Mouse (Mus musculus) liver, adult 2 months (tissue): Measurements from ENCODE around the gene Traf5. TPM values are rescaled to one million over a fixed set of nuclear protein-coding genes. Genes with fewer than 3 reads are reported as not detected.

Experiments
- DNase-seq: peaks from one replicate; pipeline ENCODE4 v3.0.0-alpha.2; 2011; ENCODE audit warnings: low read depth, low spot score; ENCODE audit errors: extremely low read depth
- H3K27ac ChIP-seq: fragments of 200-500 bp; replicated peaks from 2 replicates; pipeline ENCODE4 v1.5.1; 2012; ENCODE audit warnings: low read depth, mild to moderate bottlenecking, control low read depth, inconsistent platforms, low read length; ENCODE audit not compliant: insufficient read depth
- H3K27me3 ChIP-seq: fragments of 200-500 bp; 2 replicates; pipeline ENCODE4 v1.6.1; 2012; ENCODE audit warnings: mild to moderate bottlenecking, moderate library complexity, low read length, inconsistent platforms; ENCODE audit not compliant: control insufficient read depth, insufficient read depth
- H3K36me3 ChIP-seq: fragments of 200-500 bp; 2 replicates; pipeline ENCODE4 v1.6.1; 2012; ENCODE audit warnings: low read length, inconsistent platforms; ENCODE audit not compliant: control insufficient read depth, insufficient read depth
- H3K4me1 ChIP-seq: fragments of 200-500 bp; 2 replicates; pipeline ENCODE4 v1.6.1; 2011; ENCODE audit warnings: low read length; ENCODE audit not compliant: control insufficient read depth, insufficient read depth
- H3K4me3 ChIP-seq: fragments of 200-500 bp; 2 replicates; pipeline ENCODE4 v1.5.1; 2011; ENCODE audit warnings: low read depth, mild to moderate bottlenecking, control low read depth, low read length, moderate library complexity; ENCODE audit not compliant: insufficient read depth
- H3K79me2 ChIP-seq: fragments of 200-500 bp; 2 replicates; pipeline ENCODE4 v1.6.1; 2012; ENCODE audit warnings: inconsistent platforms, mild to moderate bottlenecking, low read length, moderate library complexity; ENCODE audit not compliant: control insufficient read depth, insufficient read depth
- H3K9ac ChIP-seq: fragments of 200-500 bp; 2 replicates; pipeline ENCODE4 v1.6.1; 2012; ENCODE audit warnings: low read depth, mild to moderate bottlenecking, control low read depth, inconsistent platforms, low read length
- CTCF ChIP-seq: fragments of 200-500 bp; IDR thresholded peaks from 2 replicates; pipeline ENCODE4 v1.5.1; 2011; ENCODE audit warnings: low read depth, low read length, control low read depth
- POLR2A ChIP-seq: fragments of 200-500 bp; IDR thresholded peaks from 2 replicates; pipeline ENCODE4 v1.6.1; 2011; ENCODE audit warnings: low read length, control low read depth; ENCODE audit not compliant: insufficient read depth; ENCODE audit errors: extremely low read depth
- WGBS: fragments of 180-500 bp; shearing (Covaris S2); methylation state at CpG from one replicate; pipeline ENCODE4 v1.1.7; 2018; 5-methylcytosine and 5-hydroxymethylcytosine counted together
- polyA plus RNA-seq: library from polyadenylated mRNA; depleted of rRNA; stranded (reverse); fragments of >200 nt; gene quantifications from 2 replicates; pipeline ENCODE4 v1.2.3, GENCODE M21; 2012
- total RNA-seq: library from RNA; depleted of rRNA; stranded (reverse); fragments of >200 nt; gene quantifications from 2 replicates; pipeline ENCODE4 v1.2.3, GENCODE M21; 2014

Traf5 gene
- total and polyA plus RNA-seq, 2 experiments = 3.3 to 7.3 TPM

DNA sequence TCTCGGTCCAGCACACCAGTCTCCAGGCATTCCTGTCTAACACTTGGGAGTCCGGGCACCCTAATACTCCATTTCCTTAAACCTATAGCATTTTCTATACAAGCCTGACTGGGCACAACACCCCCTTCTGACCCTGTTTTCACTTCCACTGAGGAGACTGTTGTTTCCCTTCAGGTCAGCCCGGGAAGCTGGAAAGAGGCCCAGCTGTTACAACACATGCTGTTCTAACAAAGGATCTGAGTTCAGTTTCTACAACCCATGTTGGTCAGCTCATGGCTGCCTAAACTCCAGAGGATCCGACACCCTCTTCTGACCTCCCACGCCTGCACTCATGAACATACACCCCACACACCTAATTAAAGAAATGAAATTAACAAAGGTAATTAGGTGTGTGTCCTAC is 39.4 kb downstream of the Traf5 start:
- Histone ChIP-seq H3K27me3 (no peaks in the 10 kb centered on the region), H3K27ac (no peak overlapping the region), H3K36me3 (peaks cover 8% of the 10 kb centered on the region), H3K79me2 (no peaks in the 10 kb centered on the region), H3K4me3 (no peak overlapping the region), H3K9ac (no peak overlapping the region), H3K4me1 (no peaks in the 10 kb centered on the region)
- DNase-seq = peak; percentile 78
- WGBS = 57% methylated on average over 5 of the region's 5 CpGs
- no peak for TF ChIP-seq CTCF

DNA sequence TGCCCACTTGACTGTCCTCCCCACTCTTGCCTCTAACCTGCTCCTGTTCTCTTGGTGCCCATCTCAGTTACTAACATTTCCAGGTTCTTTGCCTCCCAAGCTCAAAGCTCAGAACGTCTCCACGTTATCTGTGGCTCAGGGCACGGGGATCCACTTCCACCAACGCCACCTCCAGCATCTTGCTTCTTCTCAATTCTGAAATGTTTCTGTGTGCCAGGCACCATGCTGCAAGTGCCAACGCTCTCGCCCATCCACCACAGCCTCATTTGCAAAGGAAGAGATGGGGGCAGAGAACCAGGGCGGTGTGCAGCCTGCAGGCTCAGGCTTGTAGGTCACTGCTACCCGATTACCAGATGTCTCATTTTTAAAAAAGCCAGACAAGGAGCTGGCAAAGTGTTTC is 39.9 kb downstream of the Traf5 start:
- Histone ChIP-seq H3K4me3 (no peak overlapping the region), H3K9ac (no peak overlapping the region), H3K36me3 (peaks cover 8% of the 10 kb centered on the region), H3K27ac (no peak overlapping the region), H3K4me1 (no peaks in the 10 kb centered on the region), H3K27me3 (no peaks in the 10 kb centered on the region), H3K79me2 (no peaks in the 10 kb centered on the region)
- no peak for DNase-seq
- TF ChIP-seq POLR2A = no peak
- no peak for TF ChIP-seq CTCF
- 94% methylated on average over 8 of the region's 8 CpGs for WGBS

DNA sequence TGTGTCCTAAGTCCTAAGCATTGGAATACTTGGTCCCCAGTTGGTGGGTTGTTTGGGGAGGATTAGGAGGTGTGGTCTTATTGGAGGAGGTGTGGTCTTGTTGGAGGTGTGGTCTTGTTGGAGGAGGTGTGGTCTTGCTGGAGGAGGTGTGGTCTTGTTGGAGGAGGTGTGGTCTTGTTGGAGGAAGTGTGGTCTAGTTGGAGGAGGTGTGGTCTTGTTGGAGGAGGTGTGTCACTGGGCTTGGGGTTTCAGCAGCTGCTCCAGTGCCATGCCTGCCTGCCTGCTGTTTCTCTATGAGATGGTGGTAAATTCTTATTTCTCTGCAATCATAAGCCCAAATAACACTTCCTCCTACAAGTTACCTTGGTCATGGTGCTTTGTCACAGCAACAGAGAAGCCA is 93.3 kb downstream of the Traf5 start:
- peaks cover 7% of the 10 kb centered on the region for H3K36me3 ChIP-seq
- H3K4me3 ChIP-seq = no peak overlapping the region
- peak; percentile 51 for DNase-seq
- no peak for TF ChIP-seq CTCF
- TF ChIP-seq POLR2A = no peak
- H3K27me3 ChIP-seq = no peaks in the 10 kb centered on the region
- H3K27ac ChIP-seq = no peak overlapping the region
- peaks cover 5% of the 10 kb centered on the region; the same call in 1 of the 2 replicates for H3K4me1 ChIP-seq
- H3K79me2 ChIP-seq = no peaks in the 10 kb centered on the region
- no peak overlapping the region for H3K9ac ChIP-seq

- 45% methylated on average over 8 of the region's 8 CpGs for WGBS
- H3K4me1 ChIP-seq = peaks cover 5% of the 10 kb centered on the region; the same call in 1 of the 2 replicates
- no peaks in the 10 kb centered on the region for H3K27me3 ChIP-seq
- peak overlapping the region; percentile 20 for H3K27ac ChIP-seq
- H3K4me3 ChIP-seq = no peak overlapping the region
- H3K79me2 ChIP-seq = no peaks in the 10 kb centered on the region
- peaks cover 7% of the 10 kb centered on the region for H3K36me3 ChIP-seq
- H3K9ac ChIP-seq = no peak overlapping the region
- TF ChIP-seq CTCF (no peak), POLR2A (no peak)
- DNase-seq = peak; percentile 88
Measured at GRCm38 (mm10) chr1:191996621-191997185, 95.7 kb downstream of the Traf5 start.

- WGBS = 54% methylated on average over 7 of the region's 7 CpGs
Measured at GRCm38 (mm10) chr1:191995916-191996315, 96.4 kb downstream of the Traf5 start.

DNA sequence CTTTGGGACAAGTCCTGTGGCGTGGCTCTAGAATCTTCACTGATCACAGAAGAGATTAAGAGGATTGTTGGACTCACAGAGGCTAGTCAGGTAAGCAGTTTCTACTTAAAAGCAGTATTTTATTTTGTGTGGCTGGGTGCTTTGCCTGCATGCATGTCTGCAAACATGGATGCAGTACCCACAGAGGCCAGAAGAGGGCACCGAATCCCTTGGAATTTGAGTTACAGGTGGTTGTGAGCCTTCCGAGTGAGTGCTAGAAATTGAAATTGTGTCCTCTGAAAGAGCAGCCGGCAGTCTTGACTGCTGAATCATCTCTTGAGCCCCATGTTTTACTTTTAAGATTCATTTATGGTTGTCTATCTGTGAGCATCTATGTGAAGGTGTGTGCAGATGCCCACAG is 96.9 kb downstream of the Traf5 start:
- Histone ChIP-seq H3K27me3 (no peaks in the 10 kb centered on the region), H3K4me3 (no peak overlapping the region), H3K27ac (peak overlapping the region; percentile 30), H3K36me3 (peaks cover 3% of the 10 kb centered on the region; the same call in 1 of the 2 replicates), H3K79me2 (no peaks in the 10 kb centered on the region), H3K9ac (no peak overlapping the region), H3K4me1 (peaks cover 5% of the 10 kb centered on the region; the same call in 1 of the 2 replicates)
- TF ChIP-seq POLR2A (no peak), CTCF (peak; percentile 69)
- peak; percentile 63 for DNase-seq
- 72% methylated on average over 4 of the region's 4 CpGs for WGBS

More at GRCm38 (mm10) chr1:191995916-191996315, 96.4 kb downstream of the Traf5 start:
- no peak for TF ChIP-seq CTCF
- no peak for TF ChIP-seq POLR2A
- Histone ChIP-seq H3K4me3 (no peak overlapping the region), H3K9ac (no peak overlapping the region), H3K36me3 (peaks cover 5% of the 10 kb centered on the region), H3K27me3 (no peaks in the 10 kb centered on the region), H3K4me1 (peaks cover 5% of the 10 kb centered on the region; the same call in 1 of the 2 replicates), H3K27ac (peak overlapping the region; percentile 42), H3K79me2 (no peaks in the 10 kb centered on the region)
- DNase-seq = peak; percentile 95
